Comparison of ENCODE assay signal across 9 mouse cellular contexts in the genomic region with DNA sequence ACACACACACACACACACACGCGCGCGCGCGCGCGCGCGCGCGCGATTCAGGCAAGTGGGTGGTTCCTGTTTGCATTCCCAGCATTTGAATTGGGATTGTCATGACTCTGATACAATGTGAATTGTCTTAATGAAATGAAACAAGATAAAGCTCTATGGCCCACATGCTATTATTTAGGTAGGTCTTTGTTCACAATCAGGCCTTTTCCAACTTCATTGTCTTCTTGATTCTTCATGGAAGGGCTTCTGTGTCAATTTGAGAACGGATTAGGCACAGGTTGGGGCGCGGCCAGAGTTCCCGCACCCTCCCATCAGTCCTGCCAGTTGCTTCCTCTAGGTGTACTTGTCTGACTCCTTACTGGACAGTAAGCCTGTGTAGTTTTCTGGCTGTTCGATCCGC. TPM values are rescaled to one million over a fixed set of nuclear protein-coding genes. Genes with fewer than 3 reads are reported as not detected.
DNase-seq lines count a peak whose midpoint lies in the region; ATAC-seq and TF ChIP-seq lines count a peak whose summit lies in the region.
"Had no signal": no experiment of that assay in that cellular context is flagged by ENCODE, and none has a peak within 500 bp of the region (broad histone marks: within the 10 kb centered on the region; RNA-seq: fewer than 3 reads in every experiment).

No protein-coding gene starts in this region.

- no peaks in the 10 kb centered on the region for H3K27me3 ChIP-seq in kidney, embryonic 16.5 days (ENCODE audit: insufficient read depth, low read length)
- H3K27me3 ChIP-seq in forebrain, embryonic 10.5 days (ENCODE audit: poor library complexity, severe bottlenecking), result no peaks in the 10 kb centered on the region
- no peaks in the 10 kb centered on the region for H3K27me3 ChIP-seq in limb, embryonic 10.5 days (ENCODE audit: low read depth, poor library complexity, severe bottlenecking)
- no peaks in the 10 kb centered on the region for H3K27me3 ChIP-seq in neural tube, embryonic 15.5 days (replicated peaks)
- H3K27me3 ChIP-seq in cerebellum, adult 2 months (ENCODE audit: control insufficient read depth, insufficient read depth, low read length), result no peaks in the 10 kb centered on the region
- H3K27me3 ChIP-seq: Patski had no signal

- H3K36me3 ChIP-seq in kidney, embryonic 16.5 days (ENCODE audit: insufficient read depth, low read length), result no peaks in the 10 kb centered on the region
- H3K36me3 ChIP-seq in forebrain, embryonic 10.5 days (replicated peaks), result no peaks in the 10 kb centered on the region
- no peaks in the 10 kb centered on the region for H3K36me3 ChIP-seq in limb, embryonic 10.5 days
- H3K36me3 ChIP-seq in neural tube, embryonic 15.5 days, result no peaks in the 10 kb centered on the region

- H3K9me3 ChIP-seq in kidney, embryonic 16.5 days (ENCODE audit: low read length), result peaks cover 2% of the 10 kb centered on the region; the same call in 1 of the 2 replicates
- peaks cover 4% of the 10 kb centered on the region; the same call in 1 of the 2 replicates for H3K9me3 ChIP-seq in forebrain, embryonic 10.5 days
- H3K9me3 ChIP-seq in limb, embryonic 10.5 days (replicated peaks), result no peaks in the 10 kb centered on the region
- no peaks in the 10 kb centered on the region for H3K9me3 ChIP-seq in neural tube, embryonic 15.5 days (replicated peaks)

- 0 out of 2 replicates have a peak, but pooled peaks have one; percentile 4 for ATAC-seq in kidney, embryonic 16.5 days (ENCODE audit: low FRiP score, low TSS enrichment)
- ATAC-seq in neural tube, embryonic 15.5 days (ENCODE audit: low FRiP score), result peak; percentile 67
- ATAC-seq: Patski had no signal

- peak overlapping the region; percentile 38; the same call in 1 of the 2 replicates for H3K27ac ChIP-seq in kidney, embryonic 16.5 days (ENCODE audit: low read length)
- peak overlapping the region; percentile 56 for H3K27ac ChIP-seq in forebrain, embryonic 10.5 days
- H3K27ac ChIP-seq in limb, embryonic 10.5 days, result peak overlapping the region; percentile 56; the same call in 1 of the 2 replicates
- H3K27ac ChIP-seq in neural tube, embryonic 15.5 days (replicated peaks), result 0 out of 2 replicates have a peak overlapping the region, but pooled peaks have one; percentile 30
- H3K27ac ChIP-seq in cerebellum, adult 2 months (ENCODE audit: insufficient read depth, low read length), result no peak overlapping the region

- WGBS in kidney, embryonic 16.5 days, result 52% methylated on average over 19 of the region's 19 CpGs
- 43% methylated on average over 19 of the region's 19 CpGs for WGBS in forebrain, embryonic 10.5 days
- WGBS in limb, embryonic 10.5 days, result 58% methylated on average over 19 of the region's 19 CpGs
- WGBS in neural tube, embryonic 15.5 days, result 68% methylated on average over 19 of the region's 19 CpGs
- WGBS in cerebellum, adult 2 months, result 56% methylated on average over 19 of the region's 19 CpGs

- H3K4me3 ChIP-seq in kidney, embryonic 16.5 days (ENCODE audit: low read length), result peak overlapping the region; percentile 22
- H3K4me3 ChIP-seq in forebrain, embryonic 10.5 days, result peak overlapping the region; percentile 37
- peak overlapping the region; percentile 24 for H3K4me3 ChIP-seq in limb, embryonic 10.5 days
- H3K4me3 ChIP-seq in neural tube, embryonic 15.5 days (replicated peaks), result peak overlapping the region; percentile 24
- no peak overlapping the region for H3K4me3 ChIP-seq in cerebellum, adult 2 months (replicated peaks; ENCODE audit: insufficient read depth, low read depth, low read length)

- peak overlapping the region; percentile 46; the same call in 1 of the 2 replicates for H3K9ac ChIP-seq in kidney, embryonic 16.5 days (replicated peaks; ENCODE audit: low read length)
- H3K9ac ChIP-seq in neural tube, embryonic 15.5 days (replicated peaks), result peak overlapping the region; percentile 4; the same call in 1 of the 2 replicates

- peaks cover 14% of the 10 kb centered on the region; the same call in 1 of the 2 replicates for H3K4me1 ChIP-seq in kidney, embryonic 16.5 days (ENCODE audit: insufficient read depth, low read length)
- H3K4me1 ChIP-seq in forebrain, embryonic 10.5 days, result peaks cover 12% of the 10 kb centered on the region
- H3K4me1 ChIP-seq in limb, embryonic 10.5 days, result peaks cover 18% of the 10 kb centered on the region
- peaks cover 8% of the 10 kb centered on the region for H3K4me1 ChIP-seq in neural tube, embryonic 15.5 days
- no peaks in the 10 kb centered on the region for H3K4me1 ChIP-seq in cerebellum, adult 2 months (ENCODE audit: control insufficient read depth, insufficient read depth, low read length)

- no peak for DNase-seq in kidney, postnatal 14 days
- no peak for DNase-seq in forebrain, embryonic 10.5 days (ENCODE audit: extremely low spot score, low spot score)
- DNase-seq in limb, embryonic 10.5 days (ENCODE audit: low spot score), result no peak
- DNase-seq in right cerebral cortex, postnatal 36 days (ENCODE audit: low spot score in 2 of 2), result no peak
- DNase-seq in ovary, postnatal 14 days (ENCODE audit: low spot score), result no peak
- no peak for DNase-seq in cerebellum, adult 2 months

- H3K4me2 ChIP-seq in kidney, embryonic 16.5 days (replicated peaks; ENCODE audit: low read depth, low read length), result peak overlapping the region; percentile 46
- H3K4me2 ChIP-seq in neural tube, embryonic 15.5 days, result peak overlapping the region; percentile 54

- no peak for TF ChIP-seq CTCF in cerebellum, adult 2 months (IDR thresholded peaks at IDR 0.05; ENCODE audit: borderline replicate concordance, insufficient read depth, low read depth, low read length)

- TF ChIP-seq POLR2A in cerebellum, adult 2 months (IDR thresholded peaks at IDR 0.05; ENCODE audit: borderline replicate concordance, insufficient read depth, low read length), result no peak

RNA-seq across cellular contexts. Expression of a gene that starts 41.0 kb away (rescaled TPM):
- 7.3 and 7.4 TPM in 2 replicates for polyA plus RNA-seq in kidney, embryonic 16.5 days (2015; fragmentation: Nextera tagmentation; extraction: Ambion mirVana)
- 3.7 TPM in 2 replicates for polyA plus RNA-seq in forebrain, embryonic 10.5 days (2016; fragmentation: Nextera tagmentation; extraction: Ambion mirVana)
- polyA plus RNA-seq in limb, embryonic 10.5 days (2016; fragmentation: Nextera tagmentation; extraction: Ambion mirVana), result 7.4 and 8.2 TPM in 2 replicates
- polyA plus RNA-seq in neural tube, embryonic 15.5 days (2015; fragmentation: Nextera tagmentation; extraction: Ambion mirVana), result 2.2 and 6.5 TPM in 2 replicates
- 2.0 and 2.4 TPM in 2 replicates for polyA plus RNA-seq in cerebellum, adult 2 months (2012; rRNA removed)
